Mouse (Mus musculus): Measurements from ENCODE around the gene Slc35a1. TPM values are rescaled to one million over a fixed set of nuclear protein-coding genes. Genes with fewer than 3 reads are reported as not detected.
A peak's percentile ranks its signal among the peaks of the same experiment; 100 is the strongest.
"Not testable (repeated sequence)": the region's sequence is repeated elsewhere in the genome, so short reads cannot be mapped to it uniquely, and the experiment has no call there.

The Slc35a1 gene
- total RNA-seq (2021): 10 to 100 TPM; 11.1 to 12.9 TPM
- long read RNA-seq, experiment 1, transcript Slc35a1-201 (8 exons, 2,039 nt): major isoform, 33 of 39 reads
- long read RNA-seq, experiment 1, partial matches to known transcripts: 1 of 39 reads
- long read RNA-seq, experiment 1, other reads (novel, unspliced or antisense): 5 of 39 reads
- long read RNA-seq, experiment 2, transcript Slc35a1-201 (8 exons, 2,039 nt): major isoform, 18 of 22 reads
- long read RNA-seq, experiment 2, partial matches to known transcripts: 1 of 22 reads
- long read RNA-seq, experiment 2, other reads (novel, unspliced or antisense): 3 of 22 reads

DNA sequence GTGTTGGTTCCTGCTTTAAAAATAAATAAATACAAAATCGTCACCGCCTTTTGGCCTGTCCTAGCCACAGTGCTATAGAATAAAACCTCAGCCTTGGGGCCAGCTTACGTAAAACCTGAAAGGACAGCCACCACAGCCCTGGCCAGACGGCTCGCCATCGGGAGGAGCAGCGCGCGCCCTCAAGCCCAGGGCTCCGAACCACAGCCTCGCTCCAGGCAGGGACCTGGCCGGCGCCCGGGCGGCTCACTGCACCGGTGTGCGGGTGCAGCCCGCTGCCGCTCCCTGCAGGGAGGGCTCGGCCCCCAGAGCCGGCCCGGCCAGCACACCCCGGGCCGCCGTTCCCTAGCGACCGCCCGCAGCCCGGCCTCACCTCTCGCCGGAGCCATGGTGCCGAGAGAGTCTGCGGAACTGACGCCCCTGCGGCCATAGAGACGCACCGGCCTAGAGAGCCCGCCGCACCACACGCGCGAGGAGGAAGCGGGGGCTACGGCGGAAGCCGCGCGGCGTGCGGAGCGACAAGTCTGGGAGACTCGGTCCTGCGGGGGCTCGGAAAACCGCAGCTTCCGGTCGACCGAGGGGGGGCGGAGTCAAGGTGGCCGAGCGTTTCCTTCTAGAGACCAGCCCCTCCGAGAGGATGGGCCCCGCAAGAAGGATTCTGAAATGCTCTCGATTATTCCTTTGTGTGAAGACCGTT is at the start of gene Slc35a1:
TSS of gene Slc35a1 (minus strand) at position 565 of the 694 bp plus-strand sequence.
- peak; percentile 94 for DNase-seq (ENCODE audit: low spot score)

DNA sequence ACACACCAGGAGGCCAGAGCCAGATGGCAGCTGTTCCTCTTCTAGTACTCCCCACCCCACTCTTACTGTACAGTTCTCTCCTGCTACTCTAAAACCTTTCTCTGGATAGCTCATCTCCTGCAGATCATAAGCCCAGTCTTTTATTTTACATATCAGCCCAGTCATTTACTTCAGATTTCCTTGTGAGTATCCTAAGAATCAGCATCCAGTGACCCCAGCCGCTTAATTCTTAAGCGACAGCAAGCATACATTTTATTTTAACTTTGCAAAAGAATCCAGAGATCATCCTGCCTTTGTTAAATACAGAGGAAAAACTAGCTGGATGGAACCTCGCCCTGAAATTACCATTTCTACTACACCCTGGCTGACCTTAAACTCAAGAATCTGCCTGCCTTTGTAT is 47.2 kb upstream of the Slc35a1 start:
- DNase-seq (ENCODE audit: low spot score): no peak

DNA sequence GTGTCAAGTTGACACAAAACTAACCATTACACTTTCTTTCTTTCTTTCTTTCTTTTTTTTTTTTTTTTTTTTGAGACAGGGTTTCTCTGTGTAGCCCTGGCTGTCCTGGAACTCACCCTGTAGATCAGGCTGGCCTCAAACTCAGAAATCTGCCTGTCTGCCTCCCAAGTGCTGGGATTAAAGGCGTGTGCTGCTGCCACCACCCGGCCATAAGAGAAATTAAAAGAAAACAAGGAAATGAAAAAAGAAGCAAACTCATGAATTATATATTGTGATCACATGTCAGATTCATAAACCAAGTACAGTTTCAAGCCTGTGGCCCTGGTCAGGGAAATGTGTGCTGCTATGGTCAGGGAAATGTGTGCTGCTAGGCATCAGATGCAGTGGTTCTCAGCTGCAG is 46.2 kb upstream of the Slc35a1 start:
- DNase-seq (ENCODE audit: low spot score): not testable (repeated sequence)

DNA sequence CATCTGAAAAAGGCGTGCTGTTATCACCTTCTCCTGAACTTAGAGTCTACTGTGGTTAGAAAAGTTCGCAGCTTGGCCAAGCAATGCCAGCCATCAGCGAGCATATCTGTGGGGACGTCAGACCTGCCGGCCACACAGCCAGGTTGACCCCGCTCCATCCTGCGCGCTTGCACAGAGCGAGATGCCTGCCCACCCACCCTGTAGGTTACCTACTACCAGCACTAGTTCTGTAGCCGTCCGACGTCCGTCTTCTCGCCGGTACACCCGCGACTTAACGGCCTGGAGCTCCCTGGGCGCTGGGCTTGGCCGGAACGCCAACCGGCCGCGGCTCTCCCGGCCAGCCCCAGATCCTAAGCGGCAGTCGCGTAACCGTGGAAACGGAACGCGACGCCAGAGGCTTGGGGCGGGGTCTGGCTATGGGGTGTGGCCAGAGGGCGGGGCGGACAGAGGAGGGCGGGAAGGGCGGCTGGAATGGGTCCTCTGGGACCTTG is 42.7 kb upstream of the Slc35a1 start, which contains the start of gene Cfap206:
TSS of gene Cfap206 (minus strand) at position 356 of the 491 bp plus-strand sequence.
- peak; percentile 20 for DNase-seq (ENCODE audit: low spot score)

DNA sequence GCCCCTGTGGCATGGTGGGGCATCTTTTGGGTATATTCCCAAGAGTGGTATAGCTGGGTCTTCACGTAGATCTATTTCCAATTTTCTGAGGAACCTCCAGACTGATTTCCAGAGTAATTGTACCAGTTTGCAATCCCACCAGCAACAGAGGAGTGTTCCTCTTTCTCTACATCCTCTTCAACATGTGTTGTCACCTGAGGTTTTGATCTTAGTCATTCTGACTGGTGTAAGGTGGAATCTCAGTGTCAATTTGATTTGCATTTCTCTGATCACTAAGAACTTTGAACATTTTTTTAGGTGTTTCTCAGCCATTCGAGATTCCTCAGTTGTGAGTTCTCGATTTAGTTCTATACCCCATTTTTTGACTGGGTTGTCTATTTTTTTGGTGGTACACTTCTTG is 38.5 kb upstream of the Slc35a1 start:
- not testable (repeated sequence) for DNase-seq (ENCODE audit: low spot score)

DNA sequence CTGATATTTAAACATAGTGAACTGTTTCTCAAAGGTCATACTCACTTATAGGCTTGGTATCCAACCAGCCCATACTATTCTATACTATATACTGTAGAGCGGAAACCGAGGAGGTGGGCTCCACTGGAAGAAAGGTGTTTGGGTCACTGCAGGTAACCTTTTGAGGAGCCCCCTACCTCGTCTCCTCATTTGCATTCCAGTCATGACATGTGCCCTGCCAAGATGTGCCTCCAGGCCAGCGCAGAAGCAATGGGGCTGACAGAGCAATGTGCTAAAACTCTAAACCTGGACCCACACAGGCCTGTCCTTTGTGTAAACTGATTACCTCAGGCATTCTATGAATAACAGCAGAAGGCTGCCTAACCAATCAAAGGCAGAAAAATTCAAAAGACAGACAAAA is 37.1 kb upstream of the Slc35a1 start:
- no peak for DNase-seq (ENCODE audit: low spot score)

DNA sequence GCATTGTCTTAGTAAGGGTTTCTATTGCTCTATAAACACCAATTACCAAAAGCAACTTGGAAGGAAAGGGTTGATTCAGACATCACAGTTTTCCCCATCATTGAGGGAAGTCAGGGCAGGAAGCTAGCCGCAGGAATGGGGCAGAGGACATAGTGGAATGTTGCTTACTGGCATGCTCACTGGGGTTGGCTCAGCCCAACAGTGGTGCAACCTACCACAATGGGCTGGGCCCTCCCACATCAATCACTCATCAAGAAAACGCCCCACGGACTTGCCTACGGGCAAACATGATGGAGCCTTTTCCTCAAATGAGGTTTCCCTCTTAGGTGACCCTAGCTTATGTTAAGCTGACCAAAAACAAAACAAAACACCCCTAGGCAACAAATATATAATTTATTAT is 35.9 kb upstream of the Slc35a1 start:
- no peak for DNase-seq (ENCODE audit: low spot score)

DNA sequence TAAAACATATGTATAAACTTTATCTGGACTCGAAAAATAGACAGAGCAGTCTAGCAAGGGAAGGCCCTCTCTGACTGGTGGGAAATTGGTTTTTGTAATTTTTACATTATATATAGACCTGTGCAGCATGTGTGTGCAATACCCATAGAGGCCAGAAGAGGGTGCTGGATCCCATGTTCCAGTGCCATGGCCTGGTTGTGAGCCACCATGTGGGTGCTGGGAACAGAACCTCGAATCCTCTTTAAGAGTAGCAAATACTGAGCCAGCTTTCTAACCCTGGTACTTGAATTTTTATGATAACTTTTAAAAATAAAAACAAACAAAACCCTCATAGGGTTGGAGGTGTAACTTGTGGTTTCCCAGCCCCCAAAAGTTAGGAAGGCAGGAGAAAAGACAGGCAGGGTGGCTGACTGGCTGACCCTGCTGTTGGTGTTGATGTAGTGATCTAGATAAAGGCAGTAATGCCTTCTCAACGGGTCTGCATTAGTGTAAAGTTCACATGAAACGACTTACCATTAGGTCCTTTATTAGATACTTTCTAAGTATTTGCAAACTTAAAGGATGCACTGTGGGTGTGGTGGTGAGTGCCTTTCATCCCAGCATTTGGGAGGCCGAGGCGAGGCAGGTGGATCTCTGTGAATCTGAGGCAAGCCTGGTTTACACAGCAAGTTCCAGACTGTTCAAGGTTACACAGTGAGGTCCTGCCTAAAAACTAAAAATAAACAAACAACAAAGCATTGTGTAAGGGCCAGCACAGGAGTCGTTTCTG is 33.1 kb upstream of the Slc35a1 start:
- no peak for DNase-seq (ENCODE audit: low spot score)

DNA sequence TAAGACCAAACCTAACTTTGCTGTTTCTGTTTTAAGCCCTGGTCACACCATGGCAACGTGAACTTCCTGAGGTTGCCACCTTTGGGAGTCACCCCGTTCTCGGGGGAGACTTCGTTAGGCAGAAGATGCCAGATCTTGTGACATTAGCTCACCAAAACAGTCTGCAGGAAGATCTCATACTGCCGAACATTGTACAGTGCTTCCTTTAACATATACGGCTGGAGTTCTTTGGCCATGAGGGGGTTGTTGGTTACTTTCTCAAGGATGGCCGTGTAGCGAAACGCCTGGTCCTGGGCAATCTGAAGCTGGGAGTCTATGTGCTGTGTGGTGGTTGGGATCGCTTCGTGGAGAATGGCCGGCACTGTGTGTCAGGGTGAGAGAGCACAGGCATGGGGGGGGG is 32.2 kb upstream of the Slc35a1 start:
- no peak for DNase-seq (ENCODE audit: low spot score)

DNA sequence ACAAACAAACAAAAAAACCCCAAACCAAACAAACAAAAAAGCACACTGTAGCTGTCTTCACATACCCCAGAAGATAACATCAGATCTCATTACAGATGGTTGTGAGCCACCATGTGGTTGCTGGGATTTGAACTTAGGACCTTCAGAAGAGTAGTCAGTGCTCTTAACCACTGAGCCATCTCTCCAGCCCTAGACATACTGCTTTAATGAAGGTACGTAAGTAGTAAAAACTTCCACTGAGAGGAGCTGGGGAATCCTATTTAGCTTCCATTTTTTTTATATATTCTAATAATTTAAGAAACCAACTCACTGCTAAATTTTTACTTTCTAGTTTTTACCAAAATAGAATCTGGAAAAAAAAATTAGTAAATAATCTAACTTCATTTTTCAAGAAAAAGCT is 27.8 kb upstream of the Slc35a1 start:
- DNase-seq (ENCODE audit: low spot score): no peak

DNA sequence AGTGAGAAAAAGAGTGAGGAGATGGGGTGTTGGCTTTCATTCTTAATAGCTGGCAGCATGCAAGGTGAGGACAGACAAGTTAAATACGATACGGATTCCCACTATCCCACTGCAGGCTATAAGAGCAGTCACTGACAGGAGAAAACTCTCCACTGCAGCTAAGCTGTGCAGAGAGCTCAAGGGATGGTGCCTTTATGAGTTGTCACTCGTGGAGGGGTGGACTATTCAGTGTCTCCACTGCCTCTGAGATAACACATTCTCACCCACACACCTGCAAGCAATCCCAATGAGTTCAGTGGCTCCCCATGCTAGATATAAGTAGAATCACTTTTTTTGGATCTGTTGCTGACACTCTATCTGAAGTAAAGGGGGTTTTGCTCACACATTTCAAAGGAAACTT is 20.9 kb upstream of the Slc35a1 start:
- DNase-seq (ENCODE audit: low spot score): no peak

DNA sequence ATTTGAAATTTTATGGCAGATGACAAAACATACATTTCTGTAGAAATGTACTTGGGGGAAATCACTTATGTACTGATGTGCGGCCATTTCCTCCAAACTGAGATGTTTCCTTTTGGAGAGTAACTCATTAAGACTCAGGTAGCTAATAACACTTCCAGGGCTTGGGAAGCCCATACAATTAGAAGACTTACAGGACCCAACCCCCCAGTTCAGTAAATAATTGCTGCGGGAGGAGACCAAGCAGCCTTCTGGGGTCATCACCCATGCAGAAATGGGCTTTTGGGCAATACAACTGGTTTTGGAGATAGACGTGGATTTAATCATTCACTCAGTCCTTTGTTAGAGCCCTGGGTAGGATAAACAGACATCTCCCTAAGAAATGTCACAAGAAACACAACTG is 20.0 kb upstream of the Slc35a1 start:
- DNase-seq (ENCODE audit: low spot score): no peak

DNA sequence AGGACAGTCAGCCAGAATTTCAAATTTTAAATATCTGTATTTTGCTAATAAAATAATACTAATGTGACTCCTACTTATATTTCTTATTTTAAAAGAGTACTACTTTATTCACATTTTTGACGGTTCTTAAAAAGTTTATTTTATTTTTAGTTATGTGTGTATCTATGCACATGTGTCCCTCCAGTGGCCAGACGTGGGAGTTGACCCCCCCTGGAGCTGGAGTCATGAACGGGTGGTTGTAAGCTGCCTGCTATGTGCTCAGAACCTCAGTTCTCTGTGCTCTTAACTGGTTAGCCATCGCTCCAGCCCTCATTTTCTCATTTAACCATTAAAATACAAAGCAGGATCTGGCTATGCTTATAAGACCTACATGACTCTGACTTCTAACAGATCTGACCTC is 15.8 kb upstream of the Slc35a1 start:
- no peak for DNase-seq (ENCODE audit: low spot score)

DNA sequence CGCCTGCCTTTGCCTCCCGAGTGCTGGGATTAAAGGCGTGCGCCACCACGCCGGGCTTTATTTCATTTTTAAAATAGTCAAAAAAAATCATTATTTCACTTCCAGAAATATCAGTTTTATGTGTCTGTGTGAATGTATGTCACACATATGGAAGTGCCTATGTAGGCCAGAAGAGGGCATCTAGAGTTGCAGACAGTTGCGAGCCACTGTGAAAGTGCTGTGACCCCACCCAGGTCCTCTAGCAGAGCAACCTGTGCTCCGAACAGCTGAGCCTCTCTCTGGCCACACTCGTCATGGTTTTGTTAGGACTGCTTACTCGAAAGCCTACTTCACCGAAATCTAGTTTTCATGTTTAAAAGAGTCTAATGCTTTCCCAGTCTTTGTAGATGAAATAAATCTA is 15.0 kb upstream of the Slc35a1 start:
- no peak for DNase-seq (ENCODE audit: low spot score)

DNA sequence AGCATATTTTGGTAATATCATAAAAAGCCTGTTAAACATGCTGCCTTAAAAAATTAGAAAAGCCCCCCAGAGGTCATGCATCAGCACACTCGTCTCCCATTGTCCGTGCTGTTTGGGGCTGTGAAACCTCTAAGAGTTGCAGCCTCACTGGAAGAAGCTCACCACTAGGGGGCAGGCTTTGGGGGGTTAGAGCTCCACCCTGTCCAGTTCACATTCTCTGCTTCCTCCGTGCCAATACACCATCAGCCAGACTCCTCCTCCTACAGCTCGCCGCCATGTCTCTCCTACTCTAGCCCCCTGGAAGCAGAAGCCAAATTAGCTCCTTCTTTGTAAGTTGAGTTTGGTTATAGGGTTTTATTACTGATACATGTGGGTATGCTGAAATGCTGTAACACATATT is 14.3 kb upstream of the Slc35a1 start:
- peak; percentile 37 for DNase-seq (ENCODE audit: low spot score)

DNA sequence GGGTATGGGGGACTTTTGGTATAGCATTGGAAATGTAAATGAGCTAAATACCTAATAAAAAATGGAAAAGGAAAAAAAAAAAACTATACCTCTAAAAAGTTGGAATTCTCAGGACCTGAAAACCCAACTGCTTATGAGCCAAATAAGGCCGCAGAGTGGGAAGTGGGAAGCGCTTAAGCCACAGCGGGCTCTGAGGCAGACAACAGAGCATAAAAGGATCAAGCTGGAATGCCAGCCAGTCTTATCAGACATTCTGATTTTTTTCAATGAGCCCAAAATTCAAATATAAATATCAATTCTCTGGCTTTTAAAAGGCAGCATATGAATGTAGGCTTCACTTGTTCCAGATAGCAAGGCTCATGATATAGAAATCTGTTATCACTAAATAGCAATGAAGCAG is 783 bp upstream of the Slc35a1 start:
- DNase-seq (ENCODE audit: low spot score): no peak

DNA sequence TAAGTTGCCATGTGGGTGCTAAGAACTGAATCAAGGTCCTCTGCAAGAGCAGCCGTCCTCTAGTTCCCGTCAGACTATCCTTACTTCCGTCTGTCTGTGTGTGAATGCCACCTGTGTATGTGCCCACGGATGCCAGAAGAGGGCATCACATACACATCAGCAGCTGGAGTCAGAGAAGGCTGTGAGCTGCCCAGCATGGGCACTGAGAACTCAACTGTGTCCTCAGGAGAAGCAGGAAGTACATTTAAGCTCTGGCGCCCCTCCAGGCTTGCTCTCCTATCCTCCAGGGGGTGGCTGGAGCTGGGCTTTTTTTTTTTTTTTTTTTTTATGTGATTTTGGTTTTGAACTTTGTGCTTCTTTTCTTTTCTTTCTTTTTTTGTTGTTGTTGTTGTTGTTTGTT is 6.7 kb downstream of the Slc35a1 start:
- no peak for DNase-seq (ENCODE audit: low spot score)

DNA sequence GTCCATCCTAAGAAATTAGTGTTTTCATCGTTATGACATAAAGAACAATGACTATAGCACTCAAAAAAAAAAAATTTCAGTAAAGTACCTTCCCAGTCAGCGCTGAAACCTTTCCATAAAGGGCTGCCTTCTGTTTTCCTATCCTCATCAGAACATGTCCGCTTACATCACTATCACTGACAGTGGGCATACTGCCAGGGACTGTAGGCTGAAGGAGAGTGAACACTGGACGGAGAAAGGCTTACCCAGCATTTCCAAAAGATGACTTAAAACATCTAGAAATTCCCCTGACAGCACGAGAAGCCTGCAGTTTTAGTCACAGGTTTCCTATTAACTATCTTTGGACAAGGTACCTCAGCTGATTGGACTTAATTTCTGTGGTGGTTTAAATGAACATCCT is 13.5 kb downstream of the Slc35a1 start:
- DNase-seq (ENCODE audit: low spot score): no peak

DNA sequence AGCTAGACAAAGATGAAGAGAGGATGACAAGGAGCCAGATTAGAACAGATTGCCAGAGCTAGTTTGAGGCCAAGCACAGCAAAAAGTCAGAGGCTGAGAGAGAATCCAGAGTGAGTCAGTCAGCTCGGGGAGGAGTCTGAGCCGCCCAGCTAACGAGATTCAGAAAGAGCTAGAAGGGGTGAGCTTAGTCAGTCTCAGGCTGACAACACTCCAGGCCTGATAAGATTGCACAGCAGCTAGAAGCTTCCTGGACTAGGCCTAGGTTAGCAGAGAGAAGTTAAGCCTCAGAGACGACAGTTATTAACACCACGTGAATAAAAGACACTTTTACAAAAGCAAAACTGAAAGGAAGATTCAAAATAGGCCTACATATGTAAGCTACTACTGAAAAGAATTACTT is 19.3 kb downstream of the Slc35a1 start:
- no peak for DNase-seq (ENCODE audit: low spot score)

DNA sequence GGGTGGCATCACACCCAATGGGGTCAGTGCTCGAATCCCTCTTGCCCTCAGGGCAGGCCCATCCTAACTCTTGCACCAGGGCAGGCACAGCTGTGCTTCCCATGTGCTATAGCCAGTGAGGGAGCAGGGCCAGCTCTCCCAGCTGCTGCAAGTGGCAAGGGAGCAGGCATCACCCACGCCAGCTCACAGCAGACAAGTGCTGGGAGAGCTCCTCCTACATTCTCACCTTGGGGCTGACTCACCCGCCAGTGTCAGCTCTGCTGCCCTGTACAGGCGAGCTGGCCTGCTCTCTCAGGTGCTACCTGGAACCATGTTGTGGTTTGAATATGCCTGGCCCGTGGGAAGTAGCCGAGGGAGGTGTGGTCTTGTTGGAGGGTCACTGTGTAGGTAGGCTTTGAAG is 25.3 kb downstream of the Slc35a1 start:
- DNase-seq (ENCODE audit: low spot score): no peak

DNA sequence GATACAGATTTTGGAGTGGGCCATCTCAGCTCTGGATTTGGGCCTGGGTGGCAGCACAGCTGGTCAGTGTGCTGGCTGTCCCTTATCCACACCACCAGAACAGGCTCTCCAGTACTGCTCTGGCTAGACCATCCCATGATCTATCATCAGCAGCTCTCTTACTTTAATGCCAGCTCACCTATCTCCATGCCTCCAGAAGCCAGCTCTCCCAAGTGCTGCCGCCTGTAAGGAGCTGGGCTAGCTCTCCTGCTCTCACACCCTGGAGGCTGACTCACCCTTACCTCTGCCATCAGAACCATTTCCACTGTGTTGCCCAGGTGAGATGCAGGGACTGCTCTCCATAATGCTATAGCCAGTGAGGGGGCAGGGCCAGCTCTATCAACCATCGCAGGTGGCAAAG is 25.7 kb downstream of the Slc35a1 start:
- no peak for DNase-seq (ENCODE audit: low spot score)

DNA sequence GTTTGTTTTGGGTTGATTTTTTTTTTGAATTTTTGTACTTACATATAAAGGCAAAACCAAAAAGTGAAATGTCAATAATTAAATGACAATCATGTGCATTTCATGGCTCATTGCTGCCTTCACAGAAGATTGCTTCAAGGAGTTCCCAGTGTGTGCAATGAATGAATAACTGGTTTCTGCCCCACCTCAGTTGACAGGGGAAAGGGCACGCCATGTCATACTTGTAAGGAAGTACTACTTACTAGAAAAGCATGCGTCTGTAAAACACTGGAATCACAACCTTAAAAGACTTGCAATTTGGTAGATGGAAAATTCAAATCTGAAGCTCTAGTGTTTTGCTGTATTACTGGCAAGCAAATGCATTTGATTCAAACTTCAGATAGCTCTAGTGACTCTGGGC is 28.2 kb downstream of the Slc35a1 start:
- no peak for DNase-seq (ENCODE audit: low spot score)

All from gastrocnemius, adult 18-20 months (tissue).